Mouse (Mus musculus) embryonic facial prominence, embryonic 13.5 days (tissue): Measurements from ENCODE around the gene Mrpl16. TPM values are rescaled to one million over a fixed set of nuclear protein-coding genes. Genes with fewer than 3 reads are reported as not detected.
A peak's percentile ranks its signal among the peaks of the same experiment; 100 is the strongest.

Experiments
- ATAC-seq: fragments of 200-750 bp; cut with Nextera tagmentation; 2 replicates; pipeline ENCODE4 v1.8.0; 2017; ENCODE audit warnings: low read depth; ENCODE audit not compliant: insufficient number of reproducible peaks, insufficient read depth, low FRiP score, low TSS enrichment
- H3K27ac ChIP-seq: fragments of 300-500 bp; sonication (generic); 2 replicates; pipeline ENCODE4 v1.5.1; 2015; ENCODE audit warnings: moderate library complexity, mild to moderate bottlenecking, inconsistent platforms
- H3K27me3 ChIP-seq: fragments of 300-500 bp; sonication (generic); 2 replicates; pipeline ENCODE4 v1.6.1; 2015; ENCODE audit warnings: mild to moderate bottlenecking, inconsistent platforms
- H3K36me3 ChIP-seq: fragments of 300-500 bp; sonication (generic); 2 replicates; pipeline ENCODE4 v1.6.1; 2015; ENCODE audit warnings: mild to moderate bottlenecking, inconsistent platforms
- H3K4me1 ChIP-seq: fragments of 300-500 bp; sonication (generic); 2 replicates; pipeline ENCODE4 v1.6.1; 2015; ENCODE audit warnings: inconsistent platforms
- H3K4me2 ChIP-seq: fragments of 300-500 bp; sonication (generic); 2 replicates; pipeline ENCODE4 v1.6.1; 2015; ENCODE audit warnings: moderate library complexity, mild to moderate bottlenecking, inconsistent platforms
- H3K4me3 ChIP-seq: fragments of 300-500 bp; sonication (generic); 2 replicates; pipeline ENCODE4 v1.5.1; 2015; ENCODE audit warnings: mild to moderate bottlenecking, inconsistent platforms
- H3K9ac ChIP-seq: fragments of 300-500 bp; sonication (generic); 2 replicates; pipeline ENCODE4 v1.6.1; 2015; ENCODE audit warnings: mild to moderate bottlenecking, inconsistent platforms
- H3K9me3 ChIP-seq: fragments of 300-500 bp; sonication (generic); 2 replicates; pipeline ENCODE4 v1.6.1; 2016; ENCODE audit warnings: inconsistent platforms
- WGBS: fragments of 180-500 bp; shearing (Covaris S2); methylation state at CpG from one replicate; pipeline ENCODE4 v1.1.7; 2015; ENCODE audit warnings: mixed read lengths; 5-methylcytosine and 5-hydroxymethylcytosine counted together
- polyA plus RNA-seq: library from polyadenylated mRNA; unstranded; fragments of >200 nt; fragmentation: Nextera tagmentation; extraction: Ambion mirVana; gene quantifications from 2 replicates; pipeline ENCODE4 v1.2.1, GENCODE M21; 2015

The Mrpl16 gene
- polyA plus RNA-seq, 1 experiment from 2014 or later = 49.4 TPM

- no peaks in the 10 kb centered on the region for H3K9me3 ChIP-seq
- peak within 1 kb of the TSS; percentile 93 for H3K4me2 ChIP-seq
- H3K27me3 ChIP-seq = peaks cover 56% of the 10 kb centered on the region
- WGBS = under 1% methylated on average over 20 of the region's 20 CpGs
- peak within 1 kb of the TSS; percentile 69 for H3K4me3 ChIP-seq
- H3K4me1 ChIP-seq = peaks cover 11% of the 10 kb centered on the region
- H3K36me3 ChIP-seq = no peaks in the 10 kb centered on the region
- peak within 1 kb of the TSS; percentile 78 for H3K9ac ChIP-seq
- no peak within 1 kb of the TSS for H3K27ac ChIP-seq
- no peak for ATAC-seq
These were observed 49.0 kb downstream of the Mrpl16 start, which contains the start of gene Stx3 for GRCm38 (mm10) chr19:11819143-11819700. Stx3 (minus strand) TSS chr19:11819403.

- peak overlapping the region; percentile 93 for H3K4me2 ChIP-seq
- ATAC-seq = no peak
- peaks cover 11% of the 10 kb centered on the region for H3K4me1 ChIP-seq
- no peak overlapping the region; the same call in 1 of the 2 replicates for H3K9ac ChIP-seq
- WGBS = under 1% methylated on average over 15 of the region's 15 CpGs
- H3K27me3 ChIP-seq = peaks cover 53% of the 10 kb centered on the region
- H3K4me3 ChIP-seq = peak overlapping the region; percentile 69
- H3K9me3 ChIP-seq = no peaks in the 10 kb centered on the region
- no peaks in the 10 kb centered on the region for H3K36me3 ChIP-seq
- H3K27ac ChIP-seq = no peak overlapping the region
These were observed 49.6 kb downstream of the Mrpl16 start for GRCm38 (mm10) chr19:11819800-11820199.

- no peak for ATAC-seq
- Histone ChIP-seq H3K4me3 (peak overlapping the region; percentile 69), H3K27ac (no peak overlapping the region), H3K9me3 (no peaks in the 10 kb centered on the region), H3K4me2 (peak overlapping the region; percentile 93), H3K4me1 (peaks cover 11% of the 10 kb centered on the region), H3K27me3 (peaks cover 50% of the 10 kb centered on the region), H3K9ac (no peak overlapping the region), H3K36me3 (no peaks in the 10 kb centered on the region)
- 25% methylated on average over 6 of the region's 6 CpGs for WGBS
These were observed 50.0 kb downstream of the Mrpl16 start for GRCm38 (mm10) chr19:11820211-11820610.

DNA sequence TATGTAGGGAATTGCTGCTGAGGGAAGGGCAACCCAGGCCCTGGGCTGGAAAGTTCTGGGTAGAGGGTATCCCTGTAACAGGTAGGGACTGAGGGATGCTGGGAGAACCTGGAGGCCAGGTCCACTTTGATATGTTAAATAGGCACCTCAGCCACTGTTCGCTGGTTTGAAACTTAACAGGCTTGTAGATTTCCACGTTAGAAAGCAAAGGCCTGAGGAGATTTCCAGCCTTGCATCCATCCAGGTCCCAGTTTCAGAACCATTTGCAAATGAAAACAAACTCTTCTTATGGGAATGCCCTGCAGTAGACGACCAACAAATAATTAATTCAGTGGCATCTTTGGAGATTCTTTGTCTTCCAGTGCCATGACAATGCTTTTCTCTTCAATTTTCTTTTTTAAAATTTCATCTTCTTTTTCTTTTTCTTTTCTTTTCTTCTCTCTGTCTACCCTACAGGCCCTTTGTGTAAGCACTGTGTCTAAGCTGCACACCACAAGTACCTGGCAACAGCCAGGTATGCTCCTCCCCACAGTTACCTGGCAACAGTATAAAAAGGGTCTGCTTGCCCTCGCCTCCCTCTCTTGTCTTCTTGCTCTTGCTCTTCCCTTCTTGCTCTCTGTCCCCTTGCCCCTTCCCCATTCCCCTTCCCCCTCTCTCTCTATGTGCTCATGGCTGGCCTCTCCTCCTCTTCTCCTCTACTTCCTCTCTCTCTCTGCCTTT is 53.3 kb downstream of the Mrpl16 start:
- Histone ChIP-seq H3K9ac (no peak overlapping the region), H3K4me2 (no peak overlapping the region), H3K4me1 (peaks cover 8% of the 10 kb centered on the region), H3K27ac (no peak overlapping the region), H3K4me3 (no peak overlapping the region), H3K27me3 (peaks cover 22% of the 10 kb centered on the region), H3K9me3 (no peaks in the 10 kb centered on the region), H3K36me3 (no peaks in the 10 kb centered on the region)
- no peak for ATAC-seq
- 24% methylated on average over 4 of the region's 4 CpGs for WGBS

Other genes starting within 250 kb of the Mrpl16 start
- 0.17 and 0.31 TPM in 2 replicates for gene Ms4a4d, start 233.6 kb upstream of the Mrpl16 start, polyA plus RNA-seq
- 2.8 and 4.0 TPM in 2 replicates for gene Ms4a6d, start 165.5 kb upstream of the Mrpl16 start, polyA plus RNA-seq
- 0.32 and 0.49 TPM in 2 replicates for gene Ms4a2, start 146.7 kb upstream of the Mrpl16 start, polyA plus RNA-seq
- 0.28 TPM in 1 of 2 replicates, not detected in the other for gene Ms4a3, start 129.5 kb upstream of the Mrpl16 start, polyA plus RNA-seq
- gene Oosp2, start 109.8 kb upstream of the Mrpl16 start, polyA plus RNA-seq = not detected in 2 replicates
- gene Oosp1, start 79.2 kb upstream of the Mrpl16 start, polyA plus RNA-seq = not detected in 2 replicates
- gene Oosp3, start 73.3 kb upstream of the Mrpl16 start, polyA plus RNA-seq = not detected in 2 replicates
- gene Gif, start 22.8 kb upstream of the Mrpl16 start, polyA plus RNA-seq = not detected in 2 replicates
- gene Stx3, start 49.0 kb downstream of the Mrpl16 start, polyA plus RNA-seq = 9.2 and 11.2 TPM in 2 replicates
- gene Olfr1417, start 68.8 kb downstream of the Mrpl16 start, polyA plus RNA-seq = not detected in 2 replicates
- not detected in 2 replicates for gene Olfr1418, start 90.7 kb downstream of the Mrpl16 start, polyA plus RNA-seq
- gene Olfr1419, start 104.7 kb downstream of the Mrpl16 start, polyA plus RNA-seq = not detected in 2 replicates
- gene Olfr1420, start 116.2 kb downstream of the Mrpl16 start, polyA plus RNA-seq = 0.37 TPM in 1 of 2 replicates, not detected in the other
- gene Patl1, start 142.0 kb downstream of the Mrpl16 start, polyA plus RNA-seq = 18.9 and 20.5 TPM in 2 replicates
- gene Osbp, start 195.6 kb downstream of the Mrpl16 start, polyA plus RNA-seq = 5.0 and 7.0 TPM in 2 replicates